Mouse (Mus musculus) kidney, embryonic 16.5 days (tissue): ENCODE results near the gene Baz1b. TPM values are rescaled to one million over a fixed set of nuclear protein-coding genes. Genes with fewer than 3 reads are reported as not detected.

Experiments used
- ATAC-seq: fragments of 200-750 bp; cut with Nextera tagmentation; 2 replicates; pipeline ENCODE4 v1.8.0; 2017; ENCODE audit warnings: moderate TSS enrichment; ENCODE audit not compliant: low FRiP score, low TSS enrichment
- H3K27ac ChIP-seq: fragments of 300-500 bp; sonication (generic); 2 replicates; pipeline ENCODE4 v1.5.1; 2014; ENCODE audit warnings: low read length
- H3K27me3 ChIP-seq: fragments of 300-500 bp; sonication (generic); 2 replicates; pipeline ENCODE4 v1.6.1; 2014; ENCODE audit warnings: low read length, control low read depth, mixed read lengths; ENCODE audit not compliant: insufficient read depth
- H3K36me3 ChIP-seq: fragments of 300-500 bp; sonication (generic); 2 replicates; pipeline ENCODE4 v1.6.1; 2014; ENCODE audit warnings: low read length, control low read depth, mixed read lengths; ENCODE audit not compliant: insufficient read depth
- H3K4me1 ChIP-seq: fragments of 300-500 bp; sonication (generic); 2 replicates; pipeline ENCODE4 v1.6.1; 2014; ENCODE audit warnings: low read length, control low read depth, mixed read lengths; ENCODE audit not compliant: insufficient read depth
- H3K4me2 ChIP-seq: fragments of 300-500 bp; sonication (generic); replicated peaks from 2 replicates; pipeline ENCODE4 v1.6.1; 2014; ENCODE audit warnings: low read depth, low read length
- H3K4me3 ChIP-seq: fragments of 300-500 bp; sonication (generic); 2 replicates; pipeline ENCODE4 v1.5.1; 2014; ENCODE audit warnings: mild to moderate bottlenecking, low read length
- H3K9ac ChIP-seq: fragments of 300-500 bp; sonication (generic); replicated peaks from 2 replicates; pipeline ENCODE4 v1.6.1; 2014; ENCODE audit warnings: low read length
- H3K9me3 ChIP-seq: fragments of 300-500 bp; sonication (generic); 2 replicates; pipeline ENCODE4 v1.6.1; 2016; ENCODE audit warnings: low read length, control low read depth
- WGBS: fragments of 180-500 bp; shearing (Covaris S2); extraction: QIAGEN DNeasy Blood & Tissue Kit; methylation state at CpG from one replicate; pipeline ENCODE4 v1.1.7; 2014; 5-methylcytosine and 5-hydroxymethylcytosine counted together
- microRNA-seq: library from miRNA; unstranded; fragments of <30 nt; microRNA quantifications from one replicate; pipeline ENCODE4, GENCODE M21; 2016
- polyA plus RNA-seq: library from polyadenylated mRNA; unstranded; fragments of >200 nt; fragmentation: Nextera tagmentation; extraction: Ambion mirVana; gene quantifications from 2 replicates; pipeline ENCODE4 v1.2.1, GENCODE M21; 2015

The Baz1b gene
- polyA plus RNA-seq, 1 experiment from 2014 or later = 33.4 TPM

DNA sequence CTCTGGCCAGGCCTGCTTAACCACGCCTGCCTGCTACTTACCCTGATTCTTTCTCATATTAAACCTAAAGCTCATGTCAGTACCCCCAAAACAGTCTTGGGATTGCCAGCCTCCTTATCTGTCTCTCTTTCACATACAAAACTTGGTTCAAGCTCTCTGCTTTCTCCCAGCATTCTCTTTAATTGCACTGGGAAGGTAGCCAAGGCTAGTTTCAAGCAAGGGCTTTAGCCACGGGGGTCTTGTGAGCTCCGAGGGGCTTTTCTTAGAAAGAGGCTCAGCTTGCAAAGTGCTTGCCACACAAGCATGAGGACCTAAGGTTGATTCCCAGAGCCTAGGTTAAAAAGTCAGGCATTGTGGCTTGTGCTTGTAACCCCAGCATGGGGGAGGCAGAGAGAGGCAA is 98.1 kb downstream of the Baz1b start:
- no peak for ATAC-seq
- H3K9me3 ChIP-seq = no peaks in the 10 kb centered on the region
- H3K36me3 ChIP-seq = no peaks in the 10 kb centered on the region
- H3K9ac ChIP-seq = no peak overlapping the region
- no peaks in the 10 kb centered on the region for H3K4me1 ChIP-seq
- no peak overlapping the region for H3K27ac ChIP-seq
- no peak overlapping the region for H3K4me2 ChIP-seq
- no peak overlapping the region for H3K4me3 ChIP-seq
- H3K27me3 ChIP-seq = 0 out of 2 replicates have a peak, but pooled peaks cover 3% of the 10 kb centered on the region
- 76% methylated on average over 3 of the region's 3 CpGs for WGBS

DNA sequence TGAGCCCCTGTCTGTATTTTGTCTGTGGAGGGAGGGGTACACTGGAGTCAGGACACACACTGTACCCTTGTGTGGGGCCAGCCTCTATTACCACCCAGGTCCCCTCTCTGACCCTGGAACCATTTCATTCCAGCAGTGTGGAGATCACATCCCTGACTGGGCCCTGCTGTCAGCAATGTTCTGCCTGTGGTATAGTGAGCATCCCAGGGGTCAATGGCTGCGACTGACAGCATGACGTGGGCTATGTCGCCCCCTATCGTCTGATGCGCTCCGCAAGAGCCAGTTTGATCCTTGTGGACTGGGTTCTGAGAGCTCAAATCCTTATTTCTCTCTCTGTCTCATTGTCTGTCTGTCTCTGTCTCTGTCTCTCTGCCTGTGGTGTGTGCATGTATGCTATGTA is 99.1 kb downstream of the Baz1b start:
- ATAC-seq = peak; percentile 75
- Histone ChIP-seq H3K27me3 (0 out of 2 replicates have a peak, but pooled peaks cover 3% of the 10 kb centered on the region), H3K9ac (no peak overlapping the region), H3K36me3 (no peaks in the 10 kb centered on the region), H3K4me1 (no peaks in the 10 kb centered on the region), H3K4me2 (no peak overlapping the region), H3K27ac (no peak overlapping the region), H3K9me3 (no peaks in the 10 kb centered on the region), H3K4me3 (no peak overlapping the region)
- under 1% methylated on average over 6 of the region's 6 CpGs for WGBS

DNA sequence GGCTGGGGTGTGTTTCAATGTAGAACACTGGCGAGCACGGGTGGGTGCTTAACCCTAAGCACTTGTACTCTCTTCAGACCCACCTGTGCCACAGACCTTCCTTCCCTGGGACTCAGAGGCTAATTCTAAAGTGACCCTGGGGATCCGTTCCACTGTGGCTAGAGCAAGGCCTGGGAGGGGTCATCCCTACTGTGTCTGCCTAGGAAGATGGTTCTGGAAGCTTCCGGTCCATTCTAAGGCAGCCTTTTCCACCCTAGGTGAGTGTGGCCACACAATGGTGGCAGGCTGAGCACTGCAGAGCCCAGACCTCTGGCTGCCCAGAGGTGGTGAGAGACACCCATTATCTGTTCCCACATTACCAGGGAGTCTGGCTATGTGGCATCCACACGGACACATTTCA is 99.9 kb downstream of the Baz1b start:
- Histone ChIP-seq H3K4me1 (no peaks in the 10 kb centered on the region), H3K4me2 (no peak overlapping the region), H3K4me3 (no peak overlapping the region), H3K27ac (no peak overlapping the region), H3K9ac (no peak overlapping the region), H3K36me3 (no peaks in the 10 kb centered on the region), H3K27me3 (0 out of 2 replicates have a peak, but pooled peaks cover 3% of the 10 kb centered on the region), H3K9me3 (no peaks in the 10 kb centered on the region)
- WGBS = 72% methylated on average over 5 of the region's 5 CpGs
- no peak for ATAC-seq

DNA sequence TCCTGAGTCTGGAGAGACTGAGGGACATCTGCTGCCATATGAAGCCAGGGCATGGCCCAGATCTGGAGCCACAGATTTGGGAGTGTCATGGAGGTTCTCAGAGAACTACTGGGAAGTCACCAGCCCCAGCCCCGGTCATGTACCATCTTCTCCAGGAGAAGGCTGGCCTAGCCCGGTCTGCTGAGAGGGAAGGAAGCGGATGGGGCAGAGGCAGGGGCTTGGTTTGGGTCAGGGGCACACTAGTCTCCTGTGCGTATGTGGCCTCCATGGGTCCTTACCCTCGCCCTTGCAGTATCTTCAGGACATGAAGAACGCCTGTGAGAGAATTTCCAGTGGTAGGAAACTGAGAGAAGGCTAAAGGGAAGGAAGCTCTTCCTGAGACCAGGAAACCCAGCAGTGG is 103.6 kb downstream of the Baz1b start:
- Histone ChIP-seq H3K27ac (no peak overlapping the region), H3K4me2 (no peak overlapping the region), H3K27me3 (0 out of 2 replicates have a peak, but pooled peaks cover 3% of the 10 kb centered on the region), H3K36me3 (no peaks in the 10 kb centered on the region), H3K4me1 (no peaks in the 10 kb centered on the region), H3K4me3 (no peak overlapping the region), H3K9ac (no peak overlapping the region), H3K9me3 (no peaks in the 10 kb centered on the region)
- WGBS = 84% methylated on average over 6 of the region's 6 CpGs
- no peak for ATAC-seq

DNA sequence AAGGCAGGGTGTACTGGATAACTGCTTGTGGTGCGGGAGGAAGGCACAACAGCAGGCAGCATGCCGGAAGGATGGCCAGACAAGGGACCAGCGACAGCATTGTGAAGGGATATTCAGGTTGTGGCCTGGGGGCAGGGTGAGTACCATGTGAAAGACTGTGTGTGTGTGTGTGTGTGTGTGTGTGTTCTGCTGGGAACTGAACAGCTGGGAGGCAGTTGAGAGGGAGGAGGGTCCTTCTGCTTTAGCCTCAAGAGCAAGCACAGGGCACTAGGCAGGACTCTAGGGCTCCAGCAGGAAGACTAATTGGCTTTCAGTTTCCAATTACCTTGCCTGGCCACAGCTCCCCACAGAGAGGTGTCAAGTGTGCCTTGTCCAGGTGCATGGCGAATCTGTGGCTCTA is 104.1 kb downstream of the Baz1b start:
- H3K4me1 ChIP-seq = no peaks in the 10 kb centered on the region
- no peak overlapping the region for H3K4me3 ChIP-seq
- no peaks in the 10 kb centered on the region for H3K9me3 ChIP-seq
- H3K27me3 ChIP-seq = 0 out of 2 replicates have a peak, but pooled peaks cover 3% of the 10 kb centered on the region
- WGBS = 40% methylated on average over 4 of the region's 4 CpGs
- no peak overlapping the region for H3K27ac ChIP-seq
- no peak overlapping the region for H3K4me2 ChIP-seq
- H3K36me3 ChIP-seq = no peaks in the 10 kb centered on the region
- no peak for ATAC-seq
- H3K9ac ChIP-seq = no peak overlapping the region

DNA sequence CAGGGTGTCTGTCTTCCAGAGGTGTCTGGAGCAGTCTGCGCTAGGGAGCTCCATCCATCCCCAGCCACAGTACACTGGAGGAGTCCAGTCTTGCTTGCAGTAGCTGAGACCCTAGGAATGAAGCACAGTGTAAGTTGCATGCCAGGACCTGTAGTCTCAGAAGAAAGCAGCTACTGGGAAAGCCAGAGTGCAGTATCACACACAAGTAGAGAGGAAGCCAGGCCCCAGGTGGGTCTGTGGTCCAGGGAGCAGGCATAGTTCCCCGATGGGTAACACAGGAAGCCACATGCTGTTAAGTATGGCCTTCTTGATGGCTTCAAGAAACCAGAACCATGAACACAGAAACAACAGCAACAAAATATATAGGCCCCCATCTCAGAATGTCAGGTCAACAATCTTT is 104.9 kb downstream of the Baz1b start:
- no peak overlapping the region for H3K9ac ChIP-seq
- no peak for ATAC-seq
- H3K9me3 ChIP-seq = no peaks in the 10 kb centered on the region
- no peak overlapping the region for H3K4me3 ChIP-seq
- no peaks in the 10 kb centered on the region for H3K4me1 ChIP-seq
- no peaks in the 10 kb centered on the region for H3K36me3 ChIP-seq
- 0 out of 2 replicates have a peak, but pooled peaks cover 1% of the 10 kb centered on the region for H3K27me3 ChIP-seq
- H3K4me2 ChIP-seq = no peak overlapping the region
- 84% methylated on average over 2 of the region's 2 CpGs for WGBS
- no peak overlapping the region for H3K27ac ChIP-seq

Small RNAs within 50 kb of the gene (microRNA-seq; reads per million reads assigned to microRNA genes)
- gene Gm25315 = not detected

Other genes starting within 250 kb of the Baz1b start
- 63.1 and 64.7 TPM in 2 replicates for gene Cldn4, start 240.3 kb upstream of the Baz1b start, polyA plus RNA-seq
- 67.7 and 69.2 TPM in 2 replicates for gene Cldn3, start 201.1 kb upstream of the Baz1b start, polyA plus RNA-seq
- 81.1 and 81.9 TPM in 2 replicates for gene Abhd11, start 178.1 kb upstream of the Baz1b start, polyA plus RNA-seq
- gene Stx1a, start 163.8 kb upstream of the Baz1b start, polyA plus RNA-seq = 13.4 and 13.5 TPM in 2 replicates
- 33.3 and 38.7 TPM in 2 replicates for gene Dnajc30, start 123.1 kb upstream of the Baz1b start, polyA plus RNA-seq
- gene Bud23, start 122.3 kb upstream of the Baz1b start, polyA plus RNA-seq = 134 and 139 TPM in 2 replicates
- 7.6 and 8.6 TPM in 2 replicates for gene Vps37d, start 109.0 kb upstream of the Baz1b start, polyA plus RNA-seq
- gene Mlxipl, start 97.4 kb upstream of the Baz1b start, polyA plus RNA-seq = 8.3 and 8.5 TPM in 2 replicates
- 26.3 and 27.0 TPM in 2 replicates for gene Tbl2, start 37.6 kb upstream of the Baz1b start, polyA plus RNA-seq
- 57.6 and 58.2 TPM in 2 replicates for gene Bcl7b, start 19.0 kb upstream of the Baz1b start, polyA plus RNA-seq
- 0.72 and 0.77 TPM in 2 replicates for gene Fzd9, start 64.0 kb downstream of the Baz1b start, polyA plus RNA-seq
- 0.23 and 0.50 TPM in 2 replicates for gene Fkbp6, start 162.8 kb downstream of the Baz1b start, polyA plus RNA-seq
- gene Trim50, start 166.0 kb downstream of the Baz1b start, polyA plus RNA-seq = not detected in 2 replicates
- 40.1 and 40.5 TPM in 2 replicates for gene Nsun5, start 182.7 kb downstream of the Baz1b start, polyA plus RNA-seq
- gene Pom121, start 207.3 kb downstream of the Baz1b start, polyA plus RNA-seq = 11.4 and 13.6 TPM in 2 replicates